Comparison of ENCODE assay signal across 13 mouse cellular contexts in genomic region chr2:77777781-77778180, GRCm38 (mm10). TPM values are rescaled to one million over a fixed set of nuclear protein-coding genes. Genes with fewer than 3 reads are reported as not detected.
DNase-seq lines count a peak whose midpoint lies in the region; ATAC-seq lines count a peak whose summit lies in the region.
"Had no signal": no experiment of that assay in that cellular context is flagged by ENCODE, and none has a peak within 500 bp of the region (broad histone marks: within the 10 kb centered on the region; RNA-seq: fewer than 3 reads in every experiment).

No protein-coding gene starts in this region.

- H3K27ac ChIP-seq in neural tube, embryonic 15.5 days (replicated peaks) = no peak overlapping the region
- H3K27ac ChIP-seq in forebrain, embryonic 16.5 days (ENCODE audit: low read length) = no peak overlapping the region
- no peak overlapping the region for H3K27ac ChIP-seq in heart, embryonic 12.5 days (ENCODE audit: poor library complexity, severe bottlenecking)
- H3K27ac ChIP-seq in hindbrain, embryonic 13.5 days = no peak overlapping the region

- H3K36me3 ChIP-seq in neural tube, embryonic 15.5 days = no peaks in the 10 kb centered on the region
- H3K36me3 ChIP-seq in forebrain, embryonic 16.5 days (ENCODE audit: control insufficient read depth, insufficient read depth) = no peaks in the 10 kb centered on the region
- no peaks in the 10 kb centered on the region for H3K36me3 ChIP-seq in heart, embryonic 12.5 days
- no peaks in the 10 kb centered on the region for H3K36me3 ChIP-seq in hindbrain, embryonic 13.5 days

- H3K9me3 ChIP-seq in neural tube, embryonic 15.5 days (replicated peaks) = no peaks in the 10 kb centered on the region
- no peaks in the 10 kb centered on the region for H3K9me3 ChIP-seq in forebrain, embryonic 16.5 days (ENCODE audit: control insufficient read depth, low read length)
- H3K9me3 ChIP-seq in heart, embryonic 12.5 days (replicated peaks) = no peaks in the 10 kb centered on the region
- no peaks in the 10 kb centered on the region for H3K9me3 ChIP-seq in hindbrain, embryonic 13.5 days

- no peaks in the 10 kb centered on the region for H3K27me3 ChIP-seq in neural tube, embryonic 15.5 days (replicated peaks)
- H3K27me3 ChIP-seq in forebrain, embryonic 16.5 days (replicated peaks; ENCODE audit: control insufficient read depth, insufficient read depth, low read length) = no peaks in the 10 kb centered on the region
- no peaks in the 10 kb centered on the region for H3K27me3 ChIP-seq in heart, embryonic 12.5 days (replicated peaks)
- no peaks in the 10 kb centered on the region for H3K27me3 ChIP-seq in hindbrain, embryonic 13.5 days

- ATAC-seq in neural tube, embryonic 15.5 days (ENCODE audit: low FRiP score) = no peak
- ATAC-seq in forebrain, embryonic 16.5 days = peak; percentile 43; the same call in 1 of the 2 replicates
- no peak for ATAC-seq in heart, embryonic 12.5 days (ENCODE audit: insufficient number of reproducible peaks, low FRiP score)
- ATAC-seq in hindbrain, embryonic 13.5 days (ENCODE audit: low FRiP score) = no peak
- ATAC-seq: intestine, embryonic 16.5 days had no signal

- 32% methylated on average over 6 of the region's 6 CpGs for WGBS in neural tube, embryonic 15.5 days
- WGBS in forebrain, embryonic 16.5 days = 9% methylated on average over 6 of the region's 6 CpGs
- WGBS in heart, embryonic 12.5 days = 46% methylated on average over 6 of the region's 6 CpGs
- 34% methylated on average over 6 of the region's 6 CpGs for WGBS in hindbrain, embryonic 13.5 days

- H3K4me1 ChIP-seq in neural tube, embryonic 15.5 days = 0 out of 2 replicates have a peak, but pooled peaks cover 2% of the 10 kb centered on the region
- H3K4me1 ChIP-seq in forebrain, embryonic 16.5 days (replicated peaks; ENCODE audit: control insufficient read depth, insufficient read depth, low read length) = peaks cover 5% of the 10 kb centered on the region; the same call in 1 of the 2 replicates
- peaks cover 7% of the 10 kb centered on the region for H3K4me1 ChIP-seq in heart, embryonic 12.5 days (replicated peaks)
- H3K4me1 ChIP-seq in hindbrain, embryonic 13.5 days (replicated peaks) = peaks cover 6% of the 10 kb centered on the region; the same call in 1 of the 2 replicates

- H3K9ac ChIP-seq in neural tube, embryonic 15.5 days (replicated peaks) = no peak overlapping the region
- no peak overlapping the region for H3K9ac ChIP-seq in forebrain, embryonic 16.5 days (replicated peaks; ENCODE audit: low read depth, low read length)
- H3K9ac ChIP-seq in heart, embryonic 12.5 days = no peak overlapping the region
- no peak overlapping the region for H3K9ac ChIP-seq in hindbrain, embryonic 13.5 days

- no peak overlapping the region for H3K4me3 ChIP-seq in neural tube, embryonic 15.5 days (replicated peaks)
- no peak overlapping the region for H3K4me3 ChIP-seq in forebrain, embryonic 16.5 days (replicated peaks; ENCODE audit: low read length)
- H3K4me3 ChIP-seq in heart, embryonic 12.5 days = no peak overlapping the region
- no peak overlapping the region for H3K4me3 ChIP-seq in hindbrain, embryonic 13.5 days
- H3K4me3 ChIP-seq: myocyte had no signal

- peak overlapping the region; percentile 30 for H3K4me2 ChIP-seq in neural tube, embryonic 15.5 days
- peak overlapping the region; percentile 16 for H3K4me2 ChIP-seq in forebrain, embryonic 16.5 days (ENCODE audit: low read length)
- no peak overlapping the region for H3K4me2 ChIP-seq in heart, embryonic 12.5 days
- no peak overlapping the region for H3K4me2 ChIP-seq in hindbrain, embryonic 13.5 days

- no peak for DNase-seq in neural tube, embryonic 10.5 days (ENCODE audit: extremely low spot score, low spot score)
- DNase-seq in kidney, postnatal 10 days = peak; percentile 45
- peak; percentile 69 for DNase-seq in retina, postnatal 1 day
- DNase-seq in spleen, postnatal 14 days (ENCODE audit: low spot score in 2 of 2) = no peak
- DNase-seq: lung, adult 18-20 months; right cerebral cortex, postnatal 14 days; thymus, adult 2 months had no signal

RNA-seq across cellular contexts. Expression of gene Zfp385b, which starts 41.7 kb away (rescaled TPM):
- 13.8 and 14.6 TPM in 2 replicates for polyA plus RNA-seq in neural tube, embryonic 15.5 days (2015; fragmentation: Nextera tagmentation; extraction: Ambion mirVana)
- polyA plus RNA-seq in forebrain, embryonic 16.5 days (2015; fragmentation: Nextera tagmentation; extraction: Ambion mirVana) = 9.1 and 9.2 TPM in 2 replicates
- polyA plus RNA-seq in heart, embryonic 12.5 days (2016; fragmentation: Nextera tagmentation; extraction: Ambion mirVana) = 4.3 and 4.5 TPM in 2 replicates
- 7.9 and 8.1 TPM in 2 replicates for polyA plus RNA-seq in hindbrain, embryonic 13.5 days (2015; fragmentation: Nextera tagmentation; extraction: Ambion mirVana)

Comparison
In these comparisons a context has a peak if more than half of its experiments do, and no peak if none do; other contexts are left out.
1. H3K4me2 ChIP-seq: peak in neural tube, embryonic 15.5 days (single experiment) and forebrain, embryonic 16.5 days (single experiment); none in heart, embryonic 12.5 days (single experiment) and hindbrain, embryonic 13.5 days (single experiment).
2. DNase-seq: peak in kidney, postnatal 10 days (single experiment) and retina, postnatal 1 day (single experiment); none in neural tube, embryonic 10.5 days (single experiment) and spleen, postnatal 14 days (0 of 2).